Mouse (Mus musculus): ENCODE results near the gene Ptcd3.
"Not testable (repeated sequence)": the region's sequence is repeated elsewhere in the genome, so short reads cannot be mapped to it uniquely, and the experiment has no call there.

Ptcd3 gene

DNA sequence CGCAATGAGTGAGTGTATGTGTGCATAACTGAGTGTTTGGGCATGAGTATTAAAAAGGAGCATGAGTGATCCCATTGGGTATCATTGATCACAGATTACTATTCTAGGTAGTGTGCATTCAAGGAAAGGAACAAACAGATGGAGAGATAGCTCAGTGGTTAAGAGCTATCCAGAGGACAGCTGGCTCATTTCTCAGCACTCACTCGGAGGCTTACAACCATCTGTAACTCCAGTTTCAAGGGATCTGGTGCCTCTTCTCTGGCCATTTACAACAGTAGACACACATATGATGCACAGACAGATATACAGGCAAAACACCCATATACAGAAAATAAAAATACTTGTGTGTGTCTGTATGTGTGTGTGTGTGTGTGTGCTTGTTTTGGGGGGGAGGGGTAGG is 40.8 kb downstream of the Ptcd3 start:
- no peak for DNase-seq

DNA sequence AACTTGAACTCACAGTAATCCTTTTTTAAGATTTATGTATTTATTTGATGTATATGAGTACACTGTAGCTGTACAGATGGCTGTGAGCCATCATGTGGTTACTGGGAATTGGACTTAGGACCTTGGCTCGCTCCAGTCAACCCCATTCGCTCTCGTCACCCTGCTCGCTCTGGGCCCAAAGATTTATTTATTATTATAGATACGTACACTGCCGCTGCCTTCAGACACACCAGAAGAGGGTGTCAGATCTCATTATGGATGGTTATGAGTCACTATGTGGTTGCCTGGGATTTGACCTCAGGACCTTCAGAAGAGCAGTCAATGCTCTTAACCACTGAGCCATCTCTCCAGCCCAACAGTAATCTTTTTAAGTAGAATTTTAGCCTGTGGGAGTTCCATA is 61.6 kb downstream of the Ptcd3 start:
- DNase-seq = not testable (repeated sequence)

DNA sequence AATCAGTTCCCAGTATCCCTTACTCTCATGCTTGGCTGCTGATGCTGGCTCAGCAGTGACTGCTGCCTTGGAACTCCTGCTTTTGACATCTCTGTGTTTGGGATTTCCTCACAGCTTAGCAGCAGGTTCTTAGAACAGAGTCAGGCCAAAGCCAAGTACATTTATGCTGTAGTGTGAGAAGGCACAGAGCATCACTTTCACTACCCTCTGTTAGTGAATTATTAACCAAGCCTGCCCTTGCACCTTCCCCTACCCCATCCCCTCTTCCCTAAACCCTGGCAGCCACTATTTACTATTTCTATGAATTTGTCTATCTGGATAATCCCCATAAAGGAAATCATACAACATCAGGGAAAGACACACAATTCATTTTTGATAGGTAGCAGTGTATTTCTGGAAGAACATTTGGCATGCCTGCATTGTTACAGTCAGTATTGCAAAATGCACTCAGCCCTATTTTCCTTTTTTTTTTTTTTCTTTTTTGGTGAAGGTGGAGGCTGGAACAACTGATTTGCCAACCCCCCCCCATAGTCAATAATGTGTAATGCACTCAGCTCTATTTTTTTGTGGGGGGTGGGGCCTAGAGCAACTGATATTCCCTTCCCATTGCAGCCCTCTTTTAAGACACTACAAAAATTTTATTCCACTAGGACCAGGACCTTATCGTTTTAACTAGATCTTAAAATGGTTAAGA is 67.8 kb downstream of the Ptcd3 start:
- DNase-seq = no peak

DNA sequence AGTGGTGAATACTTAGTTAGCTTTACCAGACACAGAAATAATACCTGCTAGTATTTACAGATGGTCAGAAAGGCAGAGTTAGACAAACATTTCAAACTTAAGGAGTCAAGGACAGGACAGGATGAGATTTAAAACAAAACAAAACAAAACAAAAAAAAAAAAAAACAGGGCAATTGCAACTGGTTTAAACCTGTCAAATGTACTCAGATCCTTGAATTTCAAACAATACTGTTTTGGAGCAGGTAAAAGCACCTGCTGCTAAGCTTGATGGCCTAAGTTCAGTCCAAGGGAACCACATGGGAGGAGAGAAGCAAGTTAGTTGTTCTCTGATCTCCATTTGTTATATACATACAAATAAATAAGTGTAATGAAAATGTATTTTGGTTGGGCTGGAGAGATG is 68.7 kb downstream of the Ptcd3 start:
- no peak for DNase-seq

DNA sequence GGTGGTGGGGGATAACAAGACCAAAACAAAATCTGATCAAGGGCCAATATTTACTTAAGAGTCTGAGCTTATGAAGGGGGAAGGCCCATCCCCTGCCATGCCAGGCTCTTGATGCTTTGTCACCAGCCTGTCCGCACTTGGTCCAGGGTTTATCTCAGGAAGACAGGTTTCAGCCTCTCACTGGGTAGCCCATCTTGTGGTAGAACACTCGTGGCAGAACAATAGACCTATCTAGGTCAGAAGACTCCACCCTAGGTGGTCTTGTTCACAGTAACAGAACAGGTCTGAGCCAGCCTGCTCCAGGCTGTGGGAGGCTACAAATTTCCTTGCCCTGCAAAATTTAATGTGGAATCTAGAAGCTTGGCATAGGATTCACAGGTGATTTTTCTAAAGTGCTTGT is 71.7 kb downstream of the Ptcd3 start:
- no peak for DNase-seq

DNA sequence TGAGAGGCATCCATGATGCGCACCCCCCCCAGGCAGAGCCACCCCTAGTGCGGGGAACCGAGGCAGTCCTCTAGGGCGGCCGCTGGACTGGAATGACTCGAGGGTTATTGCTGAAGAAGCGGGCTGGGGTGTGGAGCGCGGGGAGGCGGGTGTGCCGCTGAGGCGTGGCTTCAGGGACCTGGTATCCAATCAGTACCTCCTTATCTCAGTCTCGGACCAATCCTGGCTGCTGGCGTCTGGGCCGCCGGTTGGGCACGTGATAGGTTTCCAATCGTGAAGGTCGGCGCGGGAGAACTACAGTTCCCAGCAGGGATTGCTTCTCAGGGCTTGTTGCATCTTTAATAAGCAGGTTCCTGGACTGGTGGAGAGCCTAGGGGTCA is 77.0 kb downstream of the Ptcd3 start:
- DNase-seq = peak; percentile 93

DNA sequence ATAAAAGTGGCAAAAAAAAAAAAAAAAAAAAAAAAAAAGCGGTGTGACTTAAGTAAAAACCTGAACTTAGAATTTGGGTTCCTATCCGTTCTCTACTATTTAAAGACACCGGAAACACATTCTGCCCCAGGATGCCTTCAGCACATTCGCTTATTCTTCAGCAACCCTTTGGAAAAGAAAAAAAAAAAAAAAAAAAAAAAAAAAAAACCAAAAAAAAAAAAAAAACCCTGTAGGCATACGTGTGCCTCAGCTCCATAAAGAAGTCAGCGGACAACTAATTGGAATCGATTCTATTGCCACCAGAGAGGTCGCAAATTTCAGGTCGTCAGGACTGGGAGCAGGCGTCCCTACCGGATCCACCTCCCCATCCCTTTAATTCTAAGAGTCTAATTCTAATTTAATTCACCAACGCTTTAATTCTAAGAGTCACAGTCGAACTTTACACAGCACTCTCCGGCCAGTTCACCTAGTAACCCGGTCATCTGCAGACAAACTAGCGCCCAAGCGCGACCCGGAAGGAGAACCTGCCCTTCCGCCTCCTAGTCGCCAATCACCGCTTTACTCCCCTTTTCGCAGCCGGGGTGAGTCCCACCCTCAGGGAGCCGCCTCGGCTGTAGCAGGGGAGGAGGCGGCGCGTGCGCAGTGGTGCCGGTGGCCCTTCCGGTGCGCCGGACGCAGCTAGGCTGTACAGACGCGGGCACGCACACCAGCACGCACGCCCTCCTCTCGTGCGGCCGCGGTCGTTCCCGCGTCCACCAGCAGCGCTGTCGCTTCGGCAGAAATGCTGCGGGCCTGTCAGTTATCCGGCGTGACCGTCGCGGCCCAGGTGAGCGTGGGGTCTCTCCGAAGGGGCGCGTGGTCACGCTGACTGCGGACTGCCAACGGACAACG is 77.6 kb downstream of the Ptcd3 start, which contains the start of gene Immt:
Gene Immt (plus strand): TSS at position 642 of the 891 bp plus-strand sequence.
- peak; percentile 95 for DNase-seq
